Mouse (Mus musculus): ENCODE data around the gene Gm867.

Gene Gm867

DNA sequence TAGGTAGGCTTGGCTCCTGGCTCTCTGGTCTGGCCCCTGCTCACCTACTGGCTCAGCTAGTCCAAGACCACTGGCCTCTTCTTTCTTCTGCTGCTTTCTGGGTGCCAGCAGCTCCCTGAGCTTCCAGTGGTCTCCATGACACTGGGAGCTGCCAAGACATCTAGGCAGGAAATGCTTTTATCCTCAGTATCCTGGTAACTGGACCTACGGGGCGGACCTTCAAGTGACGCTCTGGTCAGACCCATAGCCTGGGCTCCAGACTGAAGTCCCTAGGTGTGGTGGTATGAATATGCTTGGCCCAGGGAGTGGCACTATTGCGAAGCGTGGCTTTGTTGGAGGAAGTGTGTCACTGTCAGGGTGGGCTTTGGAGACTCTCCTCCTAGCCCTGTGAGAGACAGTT is at the start of gene Gm867:
Gene Gm867, minus strand, starts transcription at position 153 of the 400 bp plus-strand sequence.
- CTCF ChIA-PET = interaction anchor here in 3 of 4 experiments (0.6 to 1.6 kb wide), 4 partner anchors 10 to 89 kb away, joined by 3 to 12 read pairs (median 5); no protein-coding TSS in a partner anchor
- POLR2A ChIA-PET = interaction anchor here (0.6 to 9.6 kb wide), 41 partner anchors 9 to 305 kb away, joined by 3 to 139 read pairs (median 4); partner anchors contain the start of genes Mif (in 3 of the 4), Smarcb1 (in 3 of the 4), Chchd10 (in 2 of the 4) and Ddt (in 2 of the 4)

DNA sequence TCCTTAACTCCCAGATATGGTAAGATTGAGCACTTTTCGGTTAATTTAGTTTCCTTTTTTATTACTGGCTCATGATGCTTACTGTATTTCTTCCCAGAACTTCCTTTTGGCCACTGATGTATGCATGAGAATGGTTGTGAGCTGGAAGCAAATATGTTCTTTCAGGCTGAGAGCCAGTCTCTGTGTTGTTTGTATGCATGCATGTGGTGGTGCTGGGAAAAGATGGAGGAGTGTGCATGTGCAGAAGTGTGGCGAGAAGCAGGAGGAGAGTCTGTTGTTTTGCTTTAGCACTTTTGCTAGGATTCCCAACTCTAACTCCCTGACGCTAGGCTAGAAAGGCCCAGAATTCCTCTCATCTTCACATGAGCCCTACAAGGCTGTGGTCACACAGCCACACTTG is 39.0 kb upstream of the Gm867 start:
- CTCF ChIA-PET = interaction anchor here in 1 of 4 experiments (0.6 kb wide), 1 partner anchor 48 kb away, joined by 3 read pairs; no protein-coding TSS in a partner anchor

DNA sequence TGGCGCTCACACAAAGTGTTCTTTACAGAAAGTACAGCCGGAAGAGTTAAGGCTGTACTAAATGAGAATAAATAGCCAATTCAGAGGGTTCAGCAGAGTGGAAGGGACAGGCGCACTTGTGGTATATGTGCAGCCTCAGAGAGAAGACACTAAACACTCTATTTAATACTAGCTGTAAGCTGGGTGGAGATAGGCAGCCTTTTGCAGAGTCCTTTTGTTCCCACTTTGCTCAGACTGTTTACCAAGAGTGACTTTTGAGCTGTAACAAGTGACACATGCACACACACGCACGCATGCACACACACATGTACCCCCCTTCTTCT is 38.3 kb upstream of the Gm867 start:
- ChIA-PET POLR2A (interaction anchor here in 2 of 4 experiments (0.6 to 1.0 kb wide), 2 partner anchors 15 to 305 kb away, joined by 3 read pairs; no protein-coding TSS in a partner anchor), CTCF (interaction anchor here in 1 of 4 experiments (0.6 kb wide), 1 partner anchor 49 kb away, joined by 3 read pairs; no protein-coding TSS in a partner anchor)

More for the DNA sequence above, 39.0 kb upstream of the Gm867 start:
- POLR2A ChIA-PET = interaction anchor here in 1 of 4 experiments (1.2 kb wide), 1 partner anchor 10 kb away, joined by 3 read pairs; no protein-coding TSS in a partner anchor

DNA sequence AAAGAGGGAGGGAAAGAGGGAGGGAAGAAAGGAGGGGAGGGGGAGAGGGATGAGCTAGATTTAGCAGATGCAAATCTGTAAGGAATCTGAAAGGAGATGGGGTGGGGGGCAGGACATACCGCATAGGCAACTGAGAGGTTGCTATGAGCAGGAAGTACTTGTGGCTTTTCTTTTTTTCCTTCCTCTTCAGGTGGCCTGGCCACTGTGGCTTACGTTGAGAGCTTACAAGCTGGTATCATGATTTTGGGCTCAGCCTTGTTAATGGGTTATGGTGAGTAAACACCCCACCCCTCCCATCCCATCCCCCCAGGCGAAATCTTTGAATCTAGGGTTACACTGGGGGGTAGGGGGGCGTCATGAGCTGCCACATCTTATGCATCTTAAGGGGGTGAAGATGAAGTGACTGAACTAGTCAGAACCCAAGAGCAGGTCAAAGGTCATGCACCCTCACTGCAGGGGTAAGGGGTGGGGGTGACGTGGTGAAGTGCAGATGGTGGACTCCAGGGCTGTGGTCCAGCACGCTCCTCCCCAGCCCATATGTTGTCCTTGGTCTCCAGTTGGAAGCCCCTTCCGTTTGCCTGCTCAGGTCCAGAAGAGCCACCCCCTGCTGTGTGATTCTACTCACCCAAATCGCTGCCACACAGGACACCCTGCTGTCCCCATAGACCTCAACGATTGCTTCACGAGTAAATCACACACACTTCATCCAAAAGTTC is 37.8 kb upstream of the Gm867 start:
- POLR2A ChIA-PET = interaction anchor here in 2 of 4 experiments (0.6 to 1.0 kb wide), 4 partner anchors 10 to 305 kb away, joined by 3 read pairs; no protein-coding TSS in a partner anchor
- CTCF ChIA-PET = interaction anchor here in 3 of 4 experiments (0.6 to 0.7 kb wide), 3 partner anchors 32 to 343 kb away, joined by 3 to 6 read pairs (median 4); no protein-coding TSS in a partner anchor

DNA sequence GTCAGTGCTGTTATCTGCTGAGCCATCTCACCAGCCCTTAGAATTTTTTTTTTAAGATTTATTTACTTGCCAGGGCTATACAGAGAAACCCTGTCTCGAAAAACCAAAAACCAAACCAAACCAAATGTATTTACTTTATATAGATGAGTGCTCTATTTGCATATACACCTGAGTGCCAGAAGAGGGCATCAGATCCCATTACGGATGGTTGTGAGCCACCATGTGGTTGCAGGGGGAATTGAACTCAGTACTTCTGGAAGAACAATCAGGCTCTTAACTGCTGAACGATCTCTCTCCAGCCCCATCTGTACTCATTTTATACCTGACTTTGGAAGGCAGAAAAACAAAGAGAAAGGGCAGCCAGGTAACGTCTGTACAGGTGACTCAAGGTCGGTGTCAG is 34.7 kb upstream of the Gm867 start:
- ChIA-PET CTCF (interaction anchor here in 3 of 4 experiments (0.6 to 1.2 kb wide), 5 partner anchors 13 to 226 kb away, joined by 3 to 4 read pairs (median 3); no protein-coding TSS in a partner anchor), POLR2A (interaction anchor here in 2 of 4 experiments (0.5 to 2.8 kb wide), 3 partner anchors 13 to 75 kb away, joined by 4 to 7 read pairs (median 6); no protein-coding TSS in a partner anchor)

DNA sequence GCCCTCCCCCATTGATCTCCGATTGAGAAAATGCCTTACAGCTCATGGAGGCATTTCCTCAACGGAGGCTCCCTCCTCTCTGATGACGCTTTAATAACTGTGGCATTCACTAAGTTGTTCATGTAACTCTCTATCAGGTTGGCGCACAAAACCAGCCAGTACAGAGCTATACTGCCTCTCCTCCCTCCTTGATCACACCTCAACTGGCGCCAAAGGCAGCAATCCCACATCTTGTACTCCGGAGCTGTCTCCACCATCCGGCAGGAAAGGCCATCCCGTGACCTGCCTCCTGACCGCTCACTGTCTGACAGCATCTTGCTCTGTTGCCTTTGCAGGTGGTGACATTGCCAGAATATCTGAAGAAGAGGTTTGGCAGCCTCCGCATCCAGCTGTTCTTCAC is 33.4 kb upstream of the Gm867 start:
- CTCF ChIA-PET = interaction anchor here in 2 of 4 experiments (0.6 to 2.2 kb wide), 7 partner anchors 44 to 287 kb away, joined by 3 to 10 read pairs (median 3); no protein-coding TSS in a partner anchor
- POLR2A ChIA-PET = interaction anchor here (0.6 to 2.8 kb wide), 6 partner anchors 10 to 396 kb away, joined by 3 to 6 read pairs (median 3); no protein-coding TSS in a partner anchor

DNA sequence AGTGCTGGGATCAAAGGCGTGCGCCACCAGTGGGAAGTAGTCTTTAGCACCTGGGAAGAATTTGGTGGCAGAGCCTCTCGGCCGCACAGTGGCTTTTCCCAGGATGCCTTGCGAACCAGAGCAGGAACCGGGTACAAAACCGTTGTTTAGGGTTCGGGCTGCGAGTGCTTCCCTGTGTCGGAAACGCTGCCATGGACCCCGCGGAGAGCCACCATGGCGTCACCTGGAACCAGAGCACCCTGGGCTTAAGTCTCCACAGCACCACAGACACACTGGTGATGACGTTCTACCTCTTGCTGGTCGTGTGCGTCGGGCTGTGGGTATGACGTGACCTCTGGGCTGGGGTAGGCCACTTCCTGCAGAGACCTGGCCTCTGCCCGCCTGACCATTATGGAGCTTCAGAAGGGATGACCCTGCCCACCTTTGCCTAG is 13.9 kb upstream of the Gm867 start, which contains the start of gene Gm5134:
Gene Gm5134, plus strand, starts transcription at position 134 of the 431 bp plus-strand sequence.
- POLR2A ChIA-PET = interaction anchor here in 3 of 4 experiments (0.5 to 1.2 kb wide), 7 partner anchors 17 to 181 kb away, joined by 3 to 8 read pairs (median 3); partner anchors contain the start of genes Ddt (in 1 of the 3) and Mif (in 1 of the 3)
- CTCF ChIA-PET = interaction anchor here in 1 of 4 experiments (0.7 to 1.4 kb wide), 5 partner anchors 13 to 190 kb away, joined by 3 to 5 read pairs (median 4); partner anchors contain the start of genes Cabin1 and Mif

DNA sequence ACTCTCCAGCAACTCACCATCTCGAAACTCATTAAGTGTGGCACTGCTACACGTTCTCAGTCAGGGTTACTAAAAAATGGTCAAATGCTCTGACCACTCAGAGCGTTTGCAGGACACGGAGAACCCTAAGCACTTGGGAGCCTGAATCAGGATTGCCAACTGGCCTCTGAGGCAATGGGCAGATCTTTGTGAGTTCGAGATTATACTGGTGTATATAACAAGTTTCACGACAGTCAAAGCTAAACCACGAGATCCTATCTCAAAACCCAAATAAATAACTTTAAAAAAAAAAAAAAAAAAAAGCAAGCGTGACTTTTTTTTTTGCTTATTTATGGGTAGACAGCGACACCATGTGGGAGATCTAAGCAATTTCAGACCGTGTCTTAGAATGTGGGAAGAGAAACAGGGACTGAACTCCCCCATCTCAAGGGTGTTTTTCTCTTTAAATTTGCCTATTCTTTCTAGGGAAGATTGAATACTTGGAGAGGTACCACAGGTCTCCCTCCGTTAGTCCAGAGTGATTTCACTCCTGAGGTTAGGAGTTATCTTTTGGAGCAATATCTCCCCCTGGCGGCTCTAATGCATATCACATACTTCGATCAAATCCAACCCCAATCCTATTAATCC is 11.1 kb upstream of the Gm867 start:
- ChIA-PET POLR2A (interaction anchor here (0.6 to 4.9 kb wide), 45 partner anchors 11 to 1076 kb away, joined by 3 to 77 read pairs (median 6); partner anchors contain the start of genes Smarcb1 (in 3 of the 4), Chchd10 (in 2 of the 4), Ddt (in 2 of the 4) and Gm867 (in 2 of the 4)), CTCF (interaction anchor here (0.6 to 2.8 kb wide), 58 partner anchors 10 to 1105 kb away, joined by 3 to 23 read pairs (median 4); partner anchors contain the start of genes Chchd10 (in 2 of the 4), Gm867 (in 1 of the 4), Gstt2 (in 1 of the 4) and Mmp11 (in 1 of the 4))

DNA sequence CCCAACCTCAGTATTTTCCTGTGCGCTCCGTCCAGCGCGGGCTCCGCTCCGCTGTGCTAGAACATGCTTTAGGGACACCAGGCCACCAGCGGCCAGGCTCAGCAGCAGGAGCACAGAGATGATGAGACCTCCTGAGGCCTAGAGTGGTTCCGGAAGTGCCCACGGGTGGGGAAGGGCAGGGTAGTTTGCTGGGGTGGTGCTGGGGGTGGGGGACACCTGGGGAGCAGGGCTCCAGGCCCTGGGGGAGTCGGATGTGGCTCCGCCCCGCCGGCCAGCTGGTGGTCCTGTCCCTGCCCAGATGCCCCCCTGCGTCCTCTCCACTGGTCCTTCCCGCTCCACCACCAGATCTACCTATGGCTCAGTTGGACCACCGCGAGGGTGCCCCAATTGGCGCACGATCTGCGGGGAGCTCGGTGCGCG is 10.3 kb upstream of the Gm867 start:
- POLR2A ChIA-PET = interaction anchor here (0.6 to 4.9 kb wide), 46 partner anchors 11 to 1077 kb away, joined by 3 to 77 read pairs (median 6); partner anchors contain the start of genes Smarcb1 (in 3 of the 4), Chchd10 (in 2 of the 4), Gm867 (in 2 of the 4) and Mif (in 2 of the 4)
- CTCF ChIA-PET = interaction anchor here (0.5 to 2.8 kb wide), 67 partner anchors 9 to 1106 kb away, joined by 3 to 23 read pairs (median 4); partner anchors contain the start of genes Chchd10 (in 2 of the 4), Ddt (in 2 of the 4), Gm867 (in 1 of the 4) and Gstt2 (in 1 of the 4)

DNA sequence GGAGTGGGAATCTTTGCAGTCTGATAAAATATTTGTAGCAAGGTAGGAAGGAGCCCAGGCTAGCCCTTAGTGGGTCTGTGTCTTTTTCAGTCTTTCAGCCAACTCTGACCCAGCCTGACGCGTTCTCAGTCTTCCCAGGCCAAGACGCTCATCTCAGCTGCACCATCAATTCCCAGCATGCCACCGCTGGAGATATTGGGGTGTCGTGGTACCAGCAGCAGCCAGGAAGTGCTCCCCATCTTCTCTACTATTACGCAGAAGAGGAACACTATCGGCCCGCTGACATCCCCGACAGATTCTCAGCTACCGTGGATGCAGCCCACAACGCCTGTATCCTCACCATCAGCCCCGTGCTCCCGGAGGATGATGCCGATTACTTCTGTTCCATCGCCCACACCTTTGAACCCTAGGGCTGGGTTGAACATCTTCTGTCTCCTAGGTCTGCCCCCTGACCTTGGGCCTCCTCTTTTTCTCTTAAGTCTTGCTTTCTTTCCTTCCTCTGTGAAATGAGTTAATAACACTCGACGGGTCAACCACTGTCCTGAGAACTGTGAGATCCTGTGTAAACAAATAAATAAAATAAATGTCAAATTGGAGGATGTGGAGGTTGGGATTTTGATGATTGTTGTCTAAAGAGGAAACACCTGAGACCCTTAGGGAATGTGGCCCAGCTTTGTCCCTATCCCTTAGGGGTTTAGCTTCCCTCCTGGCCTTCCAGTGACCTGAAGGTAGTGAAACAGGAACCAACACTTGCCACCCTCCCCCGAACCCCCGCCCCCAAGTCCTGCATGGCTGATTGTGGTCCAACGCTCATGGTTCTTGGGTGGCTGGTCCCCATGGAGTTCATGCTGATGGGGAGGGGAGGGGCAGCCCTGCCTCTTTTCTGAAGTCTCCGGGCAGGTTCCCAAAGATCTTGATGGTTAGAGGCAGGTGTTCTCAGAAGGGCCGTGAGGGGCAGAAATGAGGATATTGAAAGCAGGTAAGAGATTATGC is 8.9 kb upstream of the Gm867 start:
- CTCF ChIA-PET = interaction anchor here in 2 of 4 experiments (1.3 to 2.8 kb wide), 10 partner anchors 17 to 363 kb away, joined by 3 to 23 read pairs (median 8); partner anchors contain the start of genes Chchd10 (in 1 of the 2) and Gstt2 (in 1 of the 2)

DNA sequence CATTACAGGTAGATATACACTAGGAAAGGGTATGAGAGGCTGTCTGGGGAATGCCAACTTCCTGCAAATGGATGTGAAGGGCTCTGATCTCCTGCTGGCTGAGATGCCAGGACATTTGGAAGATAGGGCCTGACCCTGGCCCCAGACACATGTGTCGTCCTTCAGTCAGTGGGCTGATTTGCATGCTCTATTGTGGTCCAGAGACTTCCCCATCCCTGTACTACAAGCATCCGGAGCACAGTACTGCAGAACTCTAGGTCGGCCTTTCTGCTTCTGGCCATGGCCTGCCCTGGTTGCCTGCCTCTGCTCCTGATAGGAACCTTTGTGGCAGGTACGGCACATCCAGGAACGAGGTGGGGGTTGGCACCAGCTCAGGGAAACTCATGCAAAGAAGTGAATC is 7.6 kb upstream of the Gm867 start:
- ChIA-PET POLR2A (interaction anchor here in 3 of 4 experiments (0.6 to 4.9 kb wide), 8 partner anchors 9 to 114 kb away, joined by 3 to 77 read pairs (median 8); partner anchors contain the start of genes Mmp11 (in 2 of the 3) and Gm867 (in 1 of the 3)), CTCF (interaction anchor here in 1 of 4 experiments (0.9 kb wide), 1 partner anchor 94 kb away, joined by 4 read pairs; no protein-coding TSS in a partner anchor)

More for the DNA sequence above, 8.9 kb upstream of the Gm867 start:
- POLR2A ChIA-PET = interaction anchor here in 3 of 4 experiments (0.6 to 4.9 kb wide), 28 partner anchors 9 to 299 kb away, joined by 3 to 77 read pairs (median 6); partner anchors contain the start of genes Chchd10 (in 3 of the 3), Gm867 (in 2 of the 3), Gstt2 (in 2 of the 3) and Mif (in 2 of the 3)

DNA sequence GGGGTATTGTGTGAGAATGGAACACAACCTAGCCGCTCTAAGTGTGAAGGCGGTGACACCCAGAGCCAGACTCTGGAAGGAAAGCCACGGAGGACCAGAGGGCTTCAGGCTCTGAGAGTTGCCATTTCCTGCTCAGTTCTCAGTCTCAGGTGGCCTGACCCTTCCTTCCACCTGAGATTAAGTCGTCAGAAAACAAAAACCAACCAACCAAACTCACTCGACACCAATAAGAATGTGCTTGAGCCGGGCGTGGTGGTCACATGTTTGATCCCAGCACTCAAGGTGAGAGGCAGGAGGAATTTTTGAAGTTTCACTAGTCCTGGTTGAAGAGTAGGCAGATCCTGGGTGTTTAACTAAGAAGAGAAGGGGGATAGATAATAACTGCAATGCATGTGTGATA is 5.4 kb upstream of the Gm867 start:
- ChIA-PET POLR2A (interaction anchor here (1.0 to 4.8 kb wide), 13 partner anchors 8 to 110 kb away, joined by 3 to 31 read pairs (median 5); partner anchors contain the start of genes Mif (in 2 of the 4), Mmp11 (in 2 of the 4) and Chchd10 (in 1 of the 4)), CTCF (no interaction called here)

DNA sequence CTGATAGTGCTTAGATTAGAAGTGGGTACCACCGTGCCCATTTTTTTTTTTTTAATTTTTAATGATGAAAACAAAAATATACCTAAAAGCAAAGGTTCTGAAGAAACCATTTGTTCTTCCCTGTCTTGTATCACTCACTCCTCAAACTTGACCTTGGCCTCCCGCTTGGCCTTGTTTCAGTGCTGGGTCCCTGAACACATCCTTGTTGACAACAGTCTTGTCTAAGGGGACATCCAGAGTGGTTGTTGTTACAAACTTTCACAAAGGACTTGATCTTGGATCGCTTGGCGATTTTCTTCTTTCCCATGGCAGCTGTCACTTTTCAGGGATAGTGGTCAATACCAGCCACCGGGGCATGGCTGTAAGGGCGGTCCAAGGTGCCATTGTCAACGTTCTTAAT is 4.7 kb upstream of the Gm867 start:
- CTCF ChIA-PET = interaction anchor here in 1 of 4 experiments (0.9 kb wide), 1 partner anchor 62 kb away, joined by 3 read pairs; no protein-coding TSS in a partner anchor
- POLR2A ChIA-PET = interaction anchor here in 3 of 4 experiments (1.1 to 4.8 kb wide), 14 partner anchors 7 to 109 kb away, joined by 3 to 31 read pairs (median 8); partner anchors contain the start of genes Mif (in 2 of the 3), Mmp11 (in 2 of the 3) and Chchd10 (in 1 of the 3)

DNA sequence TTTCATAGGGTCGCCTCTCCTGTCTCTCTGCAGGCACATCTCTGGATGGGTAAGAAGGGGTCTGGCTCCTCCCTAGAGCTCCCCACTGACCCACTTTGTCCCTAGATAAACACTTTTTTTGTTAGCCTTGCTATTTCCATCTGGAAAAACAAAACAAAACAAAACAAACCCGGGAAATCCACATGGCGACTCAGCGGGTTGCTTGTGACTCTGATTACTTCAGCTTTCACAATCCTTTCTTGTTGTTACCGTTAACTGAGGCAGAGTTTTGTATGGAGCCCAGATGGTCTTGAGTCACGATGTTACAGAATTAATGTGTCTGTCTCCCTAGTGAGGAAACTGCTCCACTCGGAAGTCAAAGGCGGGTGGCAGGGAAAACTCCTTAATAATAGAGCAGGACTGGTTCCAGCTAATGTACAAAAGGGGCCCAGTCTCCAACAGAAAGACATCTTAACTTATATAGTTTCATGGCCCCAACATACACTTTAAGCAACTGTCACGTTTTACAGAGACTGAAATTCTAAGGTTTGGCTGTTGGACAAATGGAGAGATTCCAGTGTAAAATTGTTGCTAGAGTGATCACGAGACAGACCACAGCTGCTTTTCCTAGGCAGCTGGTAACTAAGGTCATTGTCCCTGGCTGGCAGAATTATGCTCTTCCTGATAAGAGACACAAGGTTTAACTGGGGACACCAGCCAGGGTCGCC is 3.7 kb upstream of the Gm867 start:
- CTCF ChIA-PET = interaction anchor here in 2 of 4 experiments (0.5 to 0.9 kb wide), 3 partner anchors 11 to 383 kb away, joined by 3 to 4 read pairs (median 3); no protein-coding TSS in a partner anchor
- POLR2A ChIA-PET = interaction anchor here in 3 of 4 experiments (0.6 to 9.6 kb wide), 23 partner anchors 7 to 292 kb away, joined by 3 to 128 read pairs (median 5); partner anchors contain the start of genes Smarcb1 (in 3 of the 3), Mmp11 (in 2 of the 3), Chchd10 (in 1 of the 3) and Mif (in 1 of the 3)
